Mouse (Mus musculus): Measurements from ENCODE around the gene Mecom.

Gene Mecom

GRCm38 (mm10) chr3:30076522-30076921 lies 471.3 kb downstream of the Mecom start:
- Histone ChIP-seq H3K9me3 (ENCODE audit: low read length) (no peaks in the 10 kb centered on the region), H3K27me3 (ENCODE audit: insufficient read depth, low read length) (no peaks in the 10 kb centered on the region), H3K4me1 (replicated peaks; ENCODE audit: low read depth, low read length) (peaks cover 23% of the 10 kb centered on the region), H3K36me3 (ENCODE audit: insufficient read depth, low read length) (no peaks in the 10 kb centered on the region), H3K4me3 (replicated peaks; ENCODE audit: low read length) (no peak overlapping the region)
- TF ChIP-seq POU5F1 (IDR thresholded peaks at IDR 0.05; ENCODE audit: borderline replicate concordance, low read length) (no peak), CTCF (conservative IDR thresholded peaks at IDR 0.05; ENCODE audit: low read length) (no peak), NANOG (IDR thresholded peaks at IDR 0.05; ENCODE audit: borderline replicate concordance, low read length) (no peak)

- no peaks in the 10 kb centered on the region for H3K36me3 ChIP-seq (ENCODE audit: insufficient read depth, low read length)
- TF ChIP-seq POU5F1 (IDR thresholded peaks at IDR 0.05; ENCODE audit: borderline replicate concordance, low read length) (no peak), NANOG (IDR thresholded peaks at IDR 0.05; ENCODE audit: borderline replicate concordance, low read length) (no peak), CTCF (conservative IDR thresholded peaks at IDR 0.05; ENCODE audit: low read length) (no peak)
- H3K4me3 ChIP-seq (replicated peaks; ENCODE audit: low read length): no peak overlapping the region
- no peaks in the 10 kb centered on the region for H3K9me3 ChIP-seq (ENCODE audit: low read length)
- no peaks in the 10 kb centered on the region for H3K27me3 ChIP-seq (ENCODE audit: insufficient read depth, low read length)
- peaks cover 16% of the 10 kb centered on the region for H3K4me1 ChIP-seq (replicated peaks; ENCODE audit: low read depth, low read length)
Measured at GRCm38 (mm10) chr3:30071271-30071670, 476.5 kb downstream of the Mecom start.

GRCm38 (mm10) chr3:30066519-30066918 lies 481.3 kb downstream of the Mecom start:
- no peaks in the 10 kb centered on the region for H3K9me3 ChIP-seq (ENCODE audit: low read length)
- H3K4me3 ChIP-seq (replicated peaks; ENCODE audit: low read length): no peak overlapping the region
- TF ChIP-seq CTCF (conservative IDR thresholded peaks at IDR 0.05; ENCODE audit: low read length) (no peak), NANOG (IDR thresholded peaks at IDR 0.05; ENCODE audit: borderline replicate concordance, low read length) (no peak), POU5F1 (IDR thresholded peaks at IDR 0.05; ENCODE audit: borderline replicate concordance, low read length) (no peak)
- H3K36me3 ChIP-seq (ENCODE audit: insufficient read depth, low read length): no peaks in the 10 kb centered on the region
- H3K4me1 ChIP-seq (replicated peaks; ENCODE audit: low read depth, low read length): no peaks in the 10 kb centered on the region
- H3K27me3 ChIP-seq (ENCODE audit: insufficient read depth, low read length): no peaks in the 10 kb centered on the region

DNA sequence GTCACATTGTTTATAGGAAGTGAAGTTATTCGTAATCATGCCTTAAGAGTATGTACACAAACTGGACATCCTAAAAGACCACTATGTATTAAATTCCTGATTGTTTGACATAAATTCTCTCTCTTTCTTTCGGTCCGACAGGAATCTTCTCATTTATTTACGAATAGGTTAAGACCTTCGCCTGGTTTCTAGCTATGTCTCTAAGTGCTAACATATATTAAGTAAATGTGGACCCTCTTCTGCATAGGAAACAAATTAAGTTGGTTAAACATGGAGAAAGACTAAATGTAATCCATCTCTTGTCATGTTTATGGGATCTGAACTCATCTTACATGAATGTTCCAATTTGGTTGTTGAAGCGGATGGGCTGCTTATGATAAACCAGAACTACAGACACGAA lies 487.8 kb downstream of the Mecom start:
- Histone ChIP-seq H3K4me1 (replicated peaks; ENCODE audit: low read depth, low read length) (no peaks in the 10 kb centered on the region), H3K27me3 (ENCODE audit: insufficient read depth, low read length) (no peaks in the 10 kb centered on the region), H3K9me3 (ENCODE audit: low read length) (no peaks in the 10 kb centered on the region), H3K4me3 (replicated peaks; ENCODE audit: low read length) (no peak overlapping the region), H3K36me3 (ENCODE audit: insufficient read depth, low read length) (no peaks in the 10 kb centered on the region)
- TF ChIP-seq CTCF (conservative IDR thresholded peaks at IDR 0.05; ENCODE audit: low read length) (no peak), POU5F1 (IDR thresholded peaks at IDR 0.05; ENCODE audit: borderline replicate concordance, low read length) (no peak)

- Histone ChIP-seq H3K27me3 (ENCODE audit: insufficient read depth, low read length) (no peaks in the 10 kb centered on the region), H3K4me1 (replicated peaks; ENCODE audit: low read depth, low read length) (no peaks in the 10 kb centered on the region), H3K36me3 (ENCODE audit: insufficient read depth, low read length) (no peaks in the 10 kb centered on the region), H3K9me3 (ENCODE audit: low read length) (no peaks in the 10 kb centered on the region), H3K4me3 (replicated peaks; ENCODE audit: low read length) (no peak overlapping the region)
- no peak for TF ChIP-seq CTCF (conservative IDR thresholded peaks at IDR 0.05; ENCODE audit: low read length)
- no peak for TF ChIP-seq NANOG (IDR thresholded peaks at IDR 0.05; ENCODE audit: borderline replicate concordance, low read length)
- no peak for TF ChIP-seq POU5F1 (IDR thresholded peaks at IDR 0.05; ENCODE audit: borderline replicate concordance, low read length)
Measured at GRCm38 (mm10) chr3:30059615-30060014, 488.2 kb downstream of the Mecom start.

- peaks cover 5% of the 10 kb centered on the region; the same call in 1 of the 2 replicates for H3K4me1 ChIP-seq (replicated peaks; ENCODE audit: low read depth, low read length)
- no peak for TF ChIP-seq CTCF (conservative IDR thresholded peaks at IDR 0.05; ENCODE audit: low read length)
- no peaks in the 10 kb centered on the region for H3K9me3 ChIP-seq (ENCODE audit: low read length)
- H3K4me3 ChIP-seq (replicated peaks; ENCODE audit: low read length): no peak overlapping the region
- H3K36me3 ChIP-seq (ENCODE audit: insufficient read depth, low read length): no peaks in the 10 kb centered on the region
- no peaks in the 10 kb centered on the region for H3K27me3 ChIP-seq (ENCODE audit: insufficient read depth, low read length)
Measured at GRCm38 (mm10) chr3:30051287-30051686, 496.5 kb downstream of the Mecom start.

DNA sequence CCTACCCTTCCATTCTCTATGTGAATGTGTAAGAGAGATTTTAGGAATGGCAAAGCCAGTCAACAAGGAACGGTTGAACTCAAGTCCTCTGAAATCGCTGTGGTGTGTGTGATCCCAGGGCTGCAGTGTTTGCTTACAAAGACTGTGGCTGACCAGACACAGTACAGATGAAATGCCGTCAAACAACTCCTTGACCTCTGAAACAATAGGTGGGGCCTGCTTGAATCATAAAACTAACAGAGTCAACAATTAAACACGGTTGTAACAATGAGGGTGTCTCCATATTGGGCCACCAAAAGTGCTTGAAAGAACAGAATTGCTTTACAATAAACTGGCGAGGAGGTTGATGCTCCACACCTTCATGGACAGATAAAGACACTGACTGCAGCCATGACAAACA lies 497.0 kb downstream of the Mecom start:
- H3K27me3 ChIP-seq (ENCODE audit: insufficient read depth, low read length): no peaks in the 10 kb centered on the region
- H3K36me3 ChIP-seq (ENCODE audit: insufficient read depth, low read length): no peaks in the 10 kb centered on the region
- no peak for TF ChIP-seq POU5F1 (IDR thresholded peaks at IDR 0.05; ENCODE audit: borderline replicate concordance, low read length)
- no peak for TF ChIP-seq CTCF (conservative IDR thresholded peaks at IDR 0.05; ENCODE audit: low read length)
- no peak for TF ChIP-seq NANOG (IDR thresholded peaks at IDR 0.05; ENCODE audit: borderline replicate concordance, low read length)
- H3K4me3 ChIP-seq (replicated peaks; ENCODE audit: low read length): no peak overlapping the region
- peaks cover 5% of the 10 kb centered on the region; the same call in 1 of the 2 replicates for H3K4me1 ChIP-seq (replicated peaks; ENCODE audit: low read depth, low read length)
- no peaks in the 10 kb centered on the region for H3K9me3 ChIP-seq (ENCODE audit: low read length)

DNA sequence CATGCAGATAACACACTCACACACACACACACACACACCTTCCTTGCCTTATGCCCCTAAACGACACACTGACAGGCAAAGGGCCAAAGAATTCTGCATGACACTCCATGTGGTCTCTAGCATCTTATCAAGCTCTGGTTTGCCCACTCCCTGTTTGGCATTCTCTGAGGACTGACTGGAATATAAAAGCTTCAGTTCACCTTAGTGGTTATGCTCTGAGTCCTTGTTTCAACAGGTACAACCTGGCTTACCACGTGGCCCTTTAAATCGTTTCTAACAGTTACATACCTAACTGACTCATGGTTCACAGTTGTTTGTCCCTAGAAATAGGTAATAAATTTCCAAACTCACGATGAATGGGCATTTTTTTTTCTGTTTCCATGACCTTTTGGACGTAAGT lies 499.0 kb downstream of the Mecom start:
- Histone ChIP-seq H3K4me3 (replicated peaks; ENCODE audit: low read length) (no peak overlapping the region), H3K36me3 (ENCODE audit: insufficient read depth, low read length) (no peaks in the 10 kb centered on the region)

GRCm38 (mm10) chr3:30048157-30048556 lies 499.7 kb downstream of the Mecom start:
- TF ChIP-seq POU5F1 (IDR thresholded peaks at IDR 0.05; ENCODE audit: borderline replicate concordance, low read length): no peak
- Histone ChIP-seq H3K4me1 (replicated peaks; ENCODE audit: low read depth, low read length) (peaks cover 5% of the 10 kb centered on the region; the same call in 1 of the 2 replicates), H3K27me3 (ENCODE audit: insufficient read depth, low read length) (no peaks in the 10 kb centered on the region), H3K9me3 (ENCODE audit: low read length) (no peaks in the 10 kb centered on the region), H3K4me3 (replicated peaks; ENCODE audit: low read length) (no peak overlapping the region), H3K36me3 (ENCODE audit: insufficient read depth, low read length) (no peaks in the 10 kb centered on the region)

More for the DNA sequence above, 499.0 kb downstream of the Mecom start:
- no peaks in the 10 kb centered on the region for H3K9me3 ChIP-seq (ENCODE audit: low read length)
- H3K27me3 ChIP-seq (ENCODE audit: insufficient read depth, low read length): no peaks in the 10 kb centered on the region
- TF ChIP-seq POU5F1 (IDR thresholded peaks at IDR 0.05; ENCODE audit: borderline replicate concordance, low read length) (no peak), NANOG (IDR thresholded peaks at IDR 0.05; ENCODE audit: borderline replicate concordance, low read length) (no peak), CTCF (conservative IDR thresholded peaks at IDR 0.05; ENCODE audit: low read length) (no peak)
- H3K4me1 ChIP-seq (replicated peaks; ENCODE audit: low read depth, low read length): peaks cover 5% of the 10 kb centered on the region; the same call in 1 of the 2 replicates

Measured in E14TG2a.4 (cell line).